Mouse (Mus musculus) heart, postnatal 36 days (tissue): ENCODE measurements around the gene Olfr800. TPM values are rescaled to one million over a fixed set of nuclear protein-coding genes. Genes with fewer than 3 reads are reported as not detected.

Experiments
- DNase-seq, 2 experiments: peaks; one replicate each; pipeline ENCODE4 v3.0.0; 2021 to 2022
- intact Hi-C: fragments of 180-260 bp; cut with DNase I; formaldehyde crosslinking; loops from one replicate; pipeline ENCODE4 v1.15.1; 2025
- total RNA-seq, 2 experiments: library from RNA; stranded (reverse); gene quantifications; 2 replicates each; pipeline ENCODE4 v1.2.3; 2021

The Olfr800 gene
- total RNA-seq, result not detected

DNA sequence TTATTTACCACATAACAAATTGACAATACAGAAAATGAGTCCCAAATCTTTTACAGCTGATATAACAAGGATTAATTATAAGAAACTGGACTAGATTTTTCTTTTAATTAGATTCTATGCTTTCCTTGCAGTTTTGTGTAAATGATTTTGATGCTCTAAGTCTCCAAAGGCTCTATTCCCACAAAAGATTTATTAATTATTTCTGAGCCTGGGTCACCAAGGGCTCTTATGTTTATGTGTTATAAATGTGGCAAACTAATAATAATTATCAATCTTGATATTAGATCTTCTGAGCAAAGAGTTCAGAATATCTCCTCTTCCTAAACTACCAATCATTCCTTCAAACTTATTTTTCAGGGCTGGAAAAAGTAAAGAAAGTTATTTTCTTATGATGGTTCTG is at the start of gene Olfr800:
TSS of gene Olfr800 (plus strand) at position 301 of the 400 bp plus-strand sequence.
- intact Hi-C loops, result no loop called here
- no peak for DNase-seq

DNA sequence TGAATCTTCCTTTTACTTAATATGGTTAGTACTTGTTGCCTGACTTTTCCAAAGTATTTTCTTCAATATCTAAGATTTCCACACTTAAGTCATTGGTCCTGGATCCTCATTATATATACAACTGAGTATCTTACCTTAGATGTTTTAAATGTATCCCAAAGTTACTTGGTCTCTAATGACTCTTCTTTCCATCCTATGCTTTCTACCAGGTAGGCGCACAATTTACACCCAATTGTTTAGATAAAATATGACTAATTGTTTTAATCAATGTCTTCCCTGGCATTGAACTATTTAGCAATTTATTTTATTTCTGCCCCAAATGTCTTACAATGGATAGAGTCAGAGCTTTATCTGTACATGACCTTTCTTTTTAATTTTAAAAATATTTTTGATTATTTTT is 45.0 kb upstream of the Olfr800 start, which contains the start of gene Olfr796:
TSS of gene Olfr796 (minus strand) at position 101 of the 400 bp plus-strand sequence.
- no peak for DNase-seq
- intact Hi-C loops, result no loop called here

DNA sequence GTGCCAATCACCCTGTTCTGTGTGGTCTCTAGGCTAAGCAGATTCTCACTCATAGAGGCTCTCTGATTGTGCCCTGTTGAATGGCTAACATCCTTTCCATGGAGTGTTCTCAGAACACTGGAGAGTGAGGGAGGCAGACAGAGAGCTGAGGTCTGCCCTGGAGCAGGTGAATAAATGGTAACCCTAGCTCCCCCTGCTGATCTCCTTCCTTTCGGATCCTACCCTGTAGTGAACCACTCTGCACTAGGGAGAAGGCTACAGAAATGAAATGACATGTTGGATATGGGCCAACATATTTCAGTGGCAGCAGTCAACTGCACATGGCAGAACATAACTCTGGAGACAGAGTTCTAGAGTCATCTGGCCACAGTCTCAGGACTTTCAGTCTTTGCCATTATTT is 35.8 kb upstream of the Olfr800 start:
- DNase-seq, result no peak
- intact Hi-C loops, result no loop called here

DNA sequence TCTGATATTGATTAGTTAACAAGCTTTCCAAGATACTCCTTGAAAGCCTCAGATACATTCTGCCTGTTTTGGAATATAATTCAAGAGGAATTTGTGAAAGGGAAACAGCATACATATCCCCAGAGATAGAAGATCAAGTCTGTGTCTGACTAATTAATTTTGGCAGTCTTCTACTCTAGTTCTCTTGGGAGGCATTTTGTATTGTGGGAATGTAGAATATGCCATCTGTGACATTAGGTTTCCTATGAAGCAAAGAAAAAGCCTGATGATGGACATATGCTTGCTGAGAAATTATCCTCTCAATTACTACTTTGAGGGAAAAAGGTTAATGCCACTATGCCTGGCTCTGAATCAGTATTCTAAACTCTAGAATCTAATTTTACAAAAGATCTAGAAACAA is 34.2 kb upstream of the Olfr800 start:
- DNase-seq, result no peak
- intact Hi-C loops, result no loop called here

DNA sequence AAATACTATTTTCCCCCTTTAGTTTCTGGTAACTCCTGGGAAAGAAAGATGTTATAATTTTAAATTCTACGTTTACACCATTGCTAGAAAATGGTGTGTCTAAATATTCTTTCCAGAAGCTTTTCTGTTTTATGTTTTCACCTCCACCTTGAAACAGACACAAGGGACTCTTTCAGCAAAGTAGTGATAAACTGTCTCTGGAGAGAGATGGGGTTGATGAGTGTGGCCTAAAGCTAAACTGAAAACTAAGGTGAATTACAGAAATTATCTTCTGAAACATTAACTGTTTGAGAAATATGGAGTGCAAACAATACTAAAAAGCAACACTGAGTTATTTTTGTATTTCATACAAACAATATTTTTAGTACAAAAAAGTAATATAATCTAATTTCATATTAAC is 29.7 kb upstream of the Olfr800 start, which contains the start of gene Olfr798:
TSS of gene Olfr798 (minus strand) at position 101 of the 400 bp plus-strand sequence.
- intact Hi-C loops, result no loop called here
- no peak for DNase-seq

DNA sequence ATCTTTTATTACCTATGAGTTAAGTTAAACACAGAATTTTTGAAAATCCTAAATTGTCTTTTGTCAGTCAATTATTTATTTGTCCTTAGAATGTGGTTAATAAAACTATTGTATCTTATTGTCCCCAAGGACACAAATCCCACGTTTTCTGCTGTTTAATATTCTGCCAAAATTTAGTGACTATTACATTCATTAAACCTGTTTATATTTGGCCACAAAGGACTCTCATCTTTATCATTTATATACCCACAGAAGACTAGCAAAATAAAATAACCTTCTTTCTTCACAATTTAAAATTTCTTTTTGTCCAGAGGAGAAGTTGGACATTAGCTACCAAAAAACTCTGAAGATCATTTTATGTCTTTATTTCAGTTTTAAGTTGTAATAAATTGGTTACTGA is 20.3 kb upstream of the Olfr800 start, which contains the start of gene Olfr799:
TSS of gene Olfr799 (plus strand) at position 301 of the 400 bp plus-strand sequence.
- no peak for DNase-seq
- intact Hi-C loops, result no loop called here

DNA sequence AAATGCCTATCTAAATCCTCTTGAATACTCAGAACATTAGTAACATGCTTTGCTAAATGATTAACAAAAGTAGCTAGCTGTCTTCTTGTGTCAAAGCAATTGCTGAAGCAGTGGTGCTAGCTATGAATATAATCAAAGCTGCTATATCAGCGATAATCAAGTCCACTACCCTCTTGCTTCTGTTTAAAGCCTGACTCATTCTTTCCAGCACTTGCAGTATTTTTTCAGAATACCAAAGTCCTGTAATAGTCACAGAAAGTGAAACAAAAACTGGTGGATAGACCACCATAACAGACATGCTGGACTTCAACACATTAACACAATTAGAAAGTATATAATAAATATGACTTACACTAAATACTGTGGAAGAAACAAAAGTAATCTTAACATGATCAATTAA is 5.7 kb upstream of the Olfr800 start:
- no peak for DNase-seq
- intact Hi-C loops, result no loop called here

DNA sequence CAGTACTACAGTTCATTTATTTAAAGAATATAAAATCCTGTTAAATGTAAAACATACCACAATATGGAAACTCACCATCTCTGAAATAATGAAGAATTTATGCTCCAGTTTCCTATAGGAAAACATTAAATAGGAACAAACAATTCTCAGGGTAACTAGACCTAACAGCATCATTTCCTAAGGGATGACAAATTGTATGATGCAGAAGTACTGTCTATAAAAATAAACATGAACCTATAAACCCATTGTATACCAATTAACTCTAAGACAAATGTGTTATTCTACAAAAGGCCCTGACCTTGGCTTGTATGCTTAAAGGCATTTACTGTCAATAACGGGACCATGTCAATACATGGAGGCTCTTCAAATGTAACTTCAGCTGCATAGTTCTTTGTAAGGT is 16.3 kb downstream of the Olfr800 start, which contains the start of gene Olfr801:
TSS of gene Olfr801 (minus strand) at position 101 of the 400 bp plus-strand sequence.
- intact Hi-C loops, result no loop called here
- DNase-seq, result no peak

DNA sequence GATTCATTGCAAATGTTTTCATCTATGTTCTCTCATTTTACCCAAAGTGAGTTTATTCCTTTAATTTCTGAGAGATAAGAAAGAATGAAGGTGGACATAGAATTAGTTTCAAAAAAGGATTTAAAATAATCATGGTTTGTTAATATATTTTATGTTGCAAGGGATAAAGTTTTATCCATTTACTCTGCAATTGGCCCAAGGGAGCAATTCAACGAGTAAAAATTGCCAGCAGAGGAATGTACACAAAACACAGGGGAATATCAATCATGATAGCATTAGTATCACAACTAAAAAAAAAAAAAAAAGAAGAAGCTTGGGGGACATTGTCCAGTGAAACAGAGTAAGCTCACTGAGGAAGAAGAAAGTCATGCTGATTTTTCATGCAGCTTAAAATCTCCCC is 30.6 kb downstream of the Olfr800 start, which contains the start of gene Olfr802:
TSS of gene Olfr802 (minus strand) at position 101 of the 400 bp plus-strand sequence.
- intact Hi-C loops, result no loop called here
- DNase-seq, result no peak

DNA sequence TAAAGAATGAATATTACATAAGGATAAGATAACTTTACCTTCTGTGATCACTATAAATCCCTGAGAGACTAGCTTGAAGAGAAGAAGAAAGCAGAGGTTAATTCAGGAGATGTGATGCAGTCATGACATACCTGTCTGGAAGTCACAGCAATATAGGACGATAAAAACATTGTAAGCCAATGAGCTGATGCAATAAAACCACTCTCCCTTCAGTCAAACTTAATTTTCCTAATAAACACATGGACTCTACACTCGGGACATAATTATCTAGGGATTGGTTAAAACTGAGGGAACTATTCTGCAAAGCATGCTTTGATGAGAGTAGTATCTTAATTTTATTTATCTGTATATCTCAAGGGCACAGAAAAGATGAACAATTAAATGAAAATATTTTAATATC is 36.7 kb downstream of the Olfr800 start, which contains the start of gene Olfr803:
TSS of gene Olfr803 (minus strand) at position 101 of the 400 bp plus-strand sequence.
- DNase-seq, result no peak
- intact Hi-C loops, result no loop called here

DNA sequence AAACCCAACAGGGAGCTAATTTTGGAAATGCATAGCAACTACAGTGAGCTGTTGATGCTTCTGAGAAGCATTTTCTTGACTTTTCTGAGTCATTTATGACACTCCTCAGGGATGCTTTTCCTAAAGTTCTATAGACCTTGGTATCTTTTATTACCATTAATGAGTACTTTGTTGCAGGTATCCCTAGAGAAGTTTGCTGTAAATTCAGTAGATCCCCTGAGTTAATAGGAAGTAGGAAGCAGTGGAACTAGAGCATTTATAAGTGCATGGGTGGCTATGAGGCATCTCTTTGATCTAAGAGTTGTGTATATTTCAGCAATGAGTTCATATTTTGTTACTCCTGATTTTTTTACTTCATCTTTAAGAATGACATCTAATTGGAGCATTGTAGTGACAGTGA is 45.4 kb downstream of the Olfr800 start, which contains the start of gene Olfr804:
TSS of gene Olfr804 (plus strand) at position 301 of the 400 bp plus-strand sequence.
- intact Hi-C loops, result no loop called here
- no peak for DNase-seq

Other genes with a start within 250 kb of the Olfr800 start
- not detected for gene Olfr786, start 230.4 kb upstream of the Olfr800 start, total RNA-seq
- gene Olfr787, start 195.8 kb upstream of the Olfr800 start, total RNA-seq, result not detected
- not detected for gene Olfr788, start 186.7 kb upstream of the Olfr800 start, total RNA-seq
- gene Olfr789, start 172.9 kb upstream of the Olfr800 start, total RNA-seq, result not detected
- gene Olfr790, start 159.2 kb upstream of the Olfr800 start, total RNA-seq, result not detected
- not detected for gene Olfr791, start 135.9 kb upstream of the Olfr800 start, total RNA-seq
- gene Olfr792, start 118.5 kb upstream of the Olfr800 start, total RNA-seq, result not detected
- not detected for gene Olfr794, start 90.0 kb upstream of the Olfr800 start, total RNA-seq
- not detected for gene Olfr796, start 45.1 kb upstream of the Olfr800 start, total RNA-seq
- gene Olfr798, start 29.8 kb upstream of the Olfr800 start, total RNA-seq, result not detected
- gene Olfr799, start 20.2 kb upstream of the Olfr800 start, total RNA-seq, result not detected
- gene Olfr801, start 16.2 kb downstream of the Olfr800 start, total RNA-seq, result not detected
- not detected for gene Olfr802, start 30.5 kb downstream of the Olfr800 start, total RNA-seq
- gene Olfr803, start 36.6 kb downstream of the Olfr800 start, total RNA-seq, result not detected
- not detected for gene Olfr804, start 45.5 kb downstream of the Olfr800 start, total RNA-seq
- not detected for gene Olfr805, start 71.7 kb downstream of the Olfr800 start, total RNA-seq
- not detected for gene Olfr806, start 84.2 kb downstream of the Olfr800 start, total RNA-seq
- gene Olfr807, start 100.1 kb downstream of the Olfr800 start, total RNA-seq, result not detected
- gene Olfr808, start 107.8 kb downstream of the Olfr800 start, total RNA-seq, result not detected
- not detected for gene Olfr809, start 116.9 kb downstream of the Olfr800 start, total RNA-seq
- gene Olfr810, start 137.2 kb downstream of the Olfr800 start, total RNA-seq, result not detected
- not detected for gene Olfr811, start 146.7 kb downstream of the Olfr800 start, total RNA-seq
- not detected for gene Olfr812, start 188.4 kb downstream of the Olfr800 start, total RNA-seq
- not detected for gene Olfr813, start 197.7 kb downstream of the Olfr800 start, total RNA-seq
- gene Olfr814, start 222.2 kb downstream of the Olfr800 start, total RNA-seq, result not detected
- not detected for gene Olfr815, start 248.2 kb downstream of the Olfr800 start, total RNA-seq